Mouse (Mus musculus) gastrocnemius, postnatal 10 days (tissue): ENCODE results near the gene Vps25. TPM values are rescaled to one million over a fixed set of nuclear protein-coding genes. Genes with fewer than 3 reads are reported as not detected.
A peak's percentile ranks its signal among the peaks of the same experiment; 100 is the strongest.

ENCODE experiments used
- DNase-seq: peaks from one replicate; pipeline ENCODE4 v3.0.0; 2021; ENCODE audit warnings: mixed read lengths
- total RNA-seq, 2 experiments: library from RNA; stranded (reverse); gene quantifications; 2 replicates each; pipeline ENCODE4 v1.2.3; 2021

Gene Vps25
- total RNA-seq, 2 experiments from 2014 or later: 40.1 to 44.3 TPM

DNA sequence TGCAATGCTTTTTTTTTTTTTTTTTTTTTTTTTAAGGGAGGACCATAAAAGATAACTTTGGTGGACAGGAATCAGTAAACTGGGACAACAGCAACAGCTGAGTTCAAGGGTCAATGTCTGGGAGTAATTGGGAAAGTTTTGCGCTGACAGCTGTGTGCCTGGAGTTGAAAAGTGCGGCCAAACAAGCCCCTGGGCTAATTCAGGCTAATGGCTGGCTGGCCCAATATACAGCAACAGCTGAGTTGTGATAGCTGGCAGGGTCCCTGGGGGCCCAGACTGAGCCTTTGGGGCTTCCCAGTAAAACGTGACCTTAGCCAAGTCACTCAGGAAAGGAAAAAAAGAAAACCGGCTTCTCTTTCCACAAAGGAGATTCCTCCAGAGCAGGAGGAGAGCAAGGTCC, 8.4 kb upstream of the Vps25 start:
- peak; percentile 55 for DNase-seq

- peak; percentile 71 for DNase-seq
Observed at GRCm38 (mm10) chr11:101245855-101246701, 7.4 kb upstream of the Vps25 start, which contains the start of gene Ramp2. Ramp2 (plus strand) TSS chr11:101246028.

DNA sequence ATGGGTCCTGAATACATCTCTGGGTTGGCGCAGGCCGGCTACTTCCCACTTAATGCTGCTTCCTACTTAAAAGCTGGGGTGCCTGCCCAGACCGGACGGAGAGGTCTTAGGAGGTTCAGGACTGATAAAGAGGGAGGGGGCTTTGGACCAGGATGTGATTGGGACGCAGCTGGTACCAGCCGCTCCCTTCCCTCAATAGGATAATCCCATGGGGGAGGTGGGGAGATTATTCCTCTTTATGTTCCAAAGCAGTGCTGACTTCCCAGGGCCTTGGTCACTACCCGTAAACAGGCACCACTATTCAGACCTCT, 6.8 kb upstream of the Vps25 start:
- no peak for DNase-seq

DNA sequence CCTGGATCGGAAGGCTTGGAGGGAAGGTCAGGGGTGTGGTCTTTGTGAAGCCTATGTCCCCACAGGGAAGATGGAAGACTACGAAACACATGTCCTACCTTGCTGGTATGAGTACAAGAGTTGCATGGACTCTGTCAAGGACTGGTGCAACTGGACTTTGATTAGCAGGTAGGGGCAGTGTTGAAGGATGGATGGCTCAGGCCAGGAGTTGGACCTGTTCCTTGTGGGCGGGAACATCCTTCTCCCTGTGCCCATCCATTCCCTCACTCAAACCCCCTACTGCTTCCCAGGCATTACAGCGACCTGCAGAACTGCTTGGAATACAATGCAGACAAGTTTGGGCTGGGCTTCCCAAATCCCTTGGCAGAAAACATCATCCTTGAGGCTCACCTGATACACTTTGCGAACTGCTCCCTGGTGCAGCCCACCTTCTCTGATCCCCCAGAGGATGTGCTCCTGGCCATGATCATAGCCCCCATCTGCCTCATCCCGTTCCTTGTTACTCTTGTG, 5.9 kb upstream of the Vps25 start:
- no peak for DNase-seq

DNA sequence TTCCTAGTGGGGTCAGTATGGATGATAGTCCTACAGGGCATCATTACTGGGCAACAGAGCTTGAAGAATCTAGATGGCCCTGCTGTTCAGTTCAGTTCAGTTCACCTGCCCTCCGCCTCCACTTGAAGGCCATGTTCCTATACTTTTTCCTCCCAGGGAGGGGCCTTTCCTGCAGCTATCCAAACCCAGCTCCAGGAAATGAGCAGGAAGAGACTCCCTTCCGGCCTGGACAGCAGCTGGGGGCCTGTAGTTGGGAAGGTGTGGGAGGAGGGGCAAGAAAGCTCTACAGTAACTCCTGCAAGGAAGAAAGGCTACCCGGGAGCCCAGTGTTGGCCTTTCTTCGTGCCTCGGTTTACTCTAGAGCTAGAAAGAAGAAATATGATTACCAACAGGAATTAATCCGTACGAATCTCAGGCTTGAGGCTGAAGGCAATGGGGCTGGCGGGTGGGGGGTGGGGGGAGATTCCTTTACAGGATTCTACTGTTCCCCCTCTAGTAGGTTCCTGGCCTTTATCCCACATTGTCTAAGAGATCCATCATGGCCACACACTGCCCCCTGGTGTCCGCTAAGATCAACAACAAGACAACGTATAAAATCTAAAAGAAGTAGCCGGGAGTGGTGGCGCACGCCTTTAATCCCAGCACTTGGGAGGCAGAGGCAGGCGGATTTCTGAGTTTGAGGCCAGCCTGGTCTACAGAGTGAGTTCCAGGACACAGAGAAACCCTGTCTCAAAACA, 5.1 kb upstream of the Vps25 start:
- DNase-seq: peak; percentile 66

- no peak for DNase-seq
Observed at GRCm38 (mm10) chr11:101251031-101251430, 2.5 kb upstream of the Vps25 start.

DNA sequence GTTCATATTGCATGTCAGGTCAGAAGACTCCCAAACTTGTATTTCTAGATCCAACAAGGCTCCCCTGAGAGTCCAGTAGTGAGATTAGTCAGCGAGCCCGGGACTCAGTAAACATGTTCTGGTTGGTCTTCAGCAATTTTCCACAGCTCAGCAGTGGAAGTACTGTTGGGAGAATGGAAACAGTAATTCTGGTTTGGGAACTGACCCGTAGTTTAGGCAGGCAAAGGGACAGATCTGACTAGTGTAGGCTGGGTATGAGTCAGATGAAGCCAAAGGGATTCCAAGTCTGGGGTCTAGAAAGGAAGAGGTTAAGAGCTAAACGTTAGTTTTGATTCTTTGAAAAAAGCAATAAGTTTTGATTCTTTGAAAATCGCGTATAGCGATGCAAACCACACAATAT, 566 bp upstream of the Vps25 start:
- no peak for DNase-seq

DNA sequence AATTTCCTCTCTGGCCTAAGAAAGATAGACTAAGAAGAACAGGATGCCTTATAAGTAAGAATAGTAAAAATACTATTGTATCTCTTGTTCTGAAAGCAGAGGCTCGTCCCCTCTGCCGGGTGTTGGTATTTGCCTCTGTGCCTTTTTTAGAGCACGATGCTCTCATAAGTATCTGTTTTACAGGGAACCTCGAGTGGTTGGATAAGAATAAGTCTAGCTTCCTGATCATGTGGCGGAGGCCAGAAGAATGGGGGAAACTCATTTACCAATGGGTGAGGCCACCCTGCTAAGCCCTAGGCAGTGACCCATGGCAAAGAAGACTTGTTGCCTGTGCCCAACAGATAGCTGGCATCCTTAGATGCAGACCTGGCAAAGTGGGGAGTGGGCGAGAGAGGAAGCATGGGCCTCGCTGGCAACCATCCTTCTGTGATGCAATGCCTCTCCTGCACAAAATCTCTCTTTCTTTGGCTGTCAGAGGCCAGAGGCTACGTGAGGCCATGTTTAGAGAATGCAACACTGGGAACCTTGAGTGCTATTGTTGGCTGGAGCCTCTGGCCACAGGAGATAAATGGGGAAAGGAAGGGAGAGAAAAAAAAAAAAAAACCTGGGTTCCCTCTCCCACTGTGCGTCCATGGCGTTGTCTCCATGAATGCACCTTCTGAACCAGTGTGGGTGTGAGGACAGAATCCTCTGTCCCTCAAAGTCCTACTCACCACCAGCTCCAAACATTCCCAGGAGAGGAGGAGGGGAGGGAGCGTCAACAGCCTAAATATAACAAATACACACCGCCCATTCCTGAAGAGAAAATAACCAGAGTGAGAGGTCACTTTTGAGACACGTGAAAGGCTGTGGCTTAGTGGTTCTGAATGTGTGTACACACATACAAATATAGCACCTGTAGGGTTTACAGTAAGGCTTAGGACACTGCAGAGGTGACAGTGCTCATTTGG, 2.6 kb downstream of the Vps25 start:
- DNase-seq: no peak

DNA sequence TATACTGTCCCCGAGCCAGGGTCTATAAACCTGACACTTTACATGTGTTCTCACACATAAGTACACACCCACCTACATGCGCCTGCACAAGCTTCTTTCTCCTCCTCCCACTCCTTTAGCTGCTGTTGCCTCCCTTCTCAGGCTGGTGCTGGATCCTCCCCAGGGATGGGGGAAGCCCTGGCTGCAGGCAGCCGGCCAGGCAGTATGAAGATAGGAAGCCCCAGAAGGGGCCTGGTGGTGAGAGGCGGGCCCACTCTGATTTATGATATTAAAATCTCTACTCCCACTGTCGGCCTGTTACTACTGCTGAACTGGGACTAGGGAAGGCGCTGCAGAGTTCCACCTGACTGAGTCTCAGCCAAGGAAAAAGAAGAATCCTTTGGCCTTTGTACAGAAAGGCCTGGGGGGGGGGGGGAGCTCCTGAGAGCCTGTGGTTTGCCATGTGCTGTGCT, 5.8 kb downstream of the Vps25 start:
- no peak for DNase-seq

DNA sequence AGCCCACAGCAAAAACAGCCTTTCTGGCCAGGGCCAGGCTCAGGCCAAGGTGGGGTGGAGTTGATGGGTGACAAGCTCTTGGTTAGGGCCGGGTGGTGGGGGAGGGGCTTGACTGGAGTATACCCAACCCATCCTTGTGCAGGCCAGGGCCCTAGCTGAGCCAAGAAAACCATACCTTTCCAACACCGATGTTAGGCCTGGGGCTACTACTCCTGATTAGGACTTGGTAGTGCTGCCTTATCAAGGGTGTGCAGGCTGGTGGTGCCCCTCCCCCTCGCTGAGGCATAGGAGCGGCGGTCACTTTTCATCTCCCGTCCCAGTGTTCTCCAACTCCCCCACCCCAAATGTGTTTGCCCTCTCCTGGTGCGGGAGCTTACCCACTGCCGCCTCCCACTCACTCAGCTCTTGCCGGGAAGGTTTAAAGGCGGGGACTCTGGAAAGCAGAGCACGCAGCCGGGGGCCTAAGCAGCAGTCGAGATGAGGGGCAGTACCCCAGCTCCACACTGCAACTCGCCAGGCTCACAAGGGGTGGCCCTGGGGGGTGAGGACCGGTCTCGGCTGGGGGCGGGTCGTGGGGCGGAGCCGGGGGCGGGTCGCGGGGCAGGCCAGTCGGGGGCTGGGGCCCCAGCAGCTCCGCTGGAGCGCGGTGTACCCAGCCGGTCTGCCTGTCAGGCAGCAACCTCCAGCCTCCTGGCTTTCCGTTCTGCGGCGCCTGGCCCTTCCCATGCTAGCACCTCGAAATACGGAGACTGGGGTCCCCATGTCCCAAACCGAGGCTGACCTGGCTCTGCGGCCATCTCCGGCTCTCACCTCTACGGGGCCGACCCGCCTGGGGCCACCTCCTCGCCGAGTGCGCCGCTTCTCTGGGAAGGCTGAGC, 6.7 kb downstream of the Vps25 start, which contains the start of gene Wnk4:
Gene Wnk4, plus strand, starts transcription at position 620 of the 878 bp plus-strand sequence.
- DNase-seq: peak; percentile 53

- no peak for DNase-seq
Observed at GRCm38 (mm10) chr11:101260826-101261380, 7.4 kb downstream of the Vps25 start.

DNA sequence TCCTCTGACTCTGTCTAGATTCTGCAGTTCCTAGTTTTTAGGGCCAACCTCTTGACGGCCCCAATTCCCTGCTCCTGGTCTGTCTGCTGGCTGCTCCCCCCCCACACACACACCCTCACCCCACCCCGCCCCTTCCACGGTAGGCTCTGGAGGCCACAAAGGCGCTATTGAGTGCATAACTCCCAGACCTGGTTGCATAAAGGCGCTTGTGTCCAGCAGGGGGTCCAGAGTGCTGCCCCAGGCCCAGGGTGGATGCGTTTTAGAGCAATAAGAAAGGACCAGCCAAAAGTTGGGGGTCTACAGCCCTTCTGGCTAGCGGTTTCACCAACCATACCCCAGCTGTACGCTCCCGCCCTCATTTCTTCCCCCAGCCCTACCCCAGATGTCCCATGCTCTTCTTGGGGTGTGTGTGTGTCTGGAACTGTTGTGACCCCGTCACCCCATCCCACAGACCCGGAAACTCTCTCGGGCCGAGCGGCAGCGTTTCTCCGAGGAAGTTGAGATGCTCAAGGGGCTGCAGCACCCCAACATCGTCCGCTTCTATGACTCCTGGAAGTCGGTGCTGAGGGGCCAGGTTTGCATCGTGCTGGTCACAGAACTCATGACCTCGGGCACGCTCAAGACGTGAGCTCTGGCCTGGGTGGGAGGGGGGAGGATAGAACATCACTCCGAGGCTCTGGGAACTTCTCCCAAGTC, 8.9 kb downstream of the Vps25 start:
- DNase-seq: no peak

GRCm38 (mm10) chr11:101263138-101263988, 9.9 kb downstream of the Vps25 start:
- DNase-seq: no peak

DNA sequence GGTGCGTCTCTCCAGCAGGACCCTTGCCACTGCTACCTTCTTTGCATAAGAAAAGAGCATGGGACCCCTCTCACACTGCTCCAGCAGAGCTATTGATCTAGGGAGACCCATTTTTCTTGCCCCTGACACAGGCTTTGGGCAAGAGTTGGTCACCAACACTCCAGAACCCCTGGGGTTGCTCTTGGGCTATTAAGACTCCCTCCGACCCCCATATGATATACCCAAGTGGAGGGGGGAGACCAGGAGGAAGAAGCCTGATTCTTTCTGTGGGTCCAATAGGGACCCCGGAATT, 10.4 kb downstream of the Vps25 start:
- no peak for DNase-seq

GRCm38 (mm10) chr11:101264954-101265471, 11.5 kb downstream of the Vps25 start:
- no peak for DNase-seq

- DNase-seq: no peak
Observed at GRCm38 (mm10) chr11:101265906-101266305, 12.4 kb downstream of the Vps25 start.

- DNase-seq: no peak
Observed at GRCm38 (mm10) chr11:101269577-101270116, 16.1 kb downstream of the Vps25 start.

DNA sequence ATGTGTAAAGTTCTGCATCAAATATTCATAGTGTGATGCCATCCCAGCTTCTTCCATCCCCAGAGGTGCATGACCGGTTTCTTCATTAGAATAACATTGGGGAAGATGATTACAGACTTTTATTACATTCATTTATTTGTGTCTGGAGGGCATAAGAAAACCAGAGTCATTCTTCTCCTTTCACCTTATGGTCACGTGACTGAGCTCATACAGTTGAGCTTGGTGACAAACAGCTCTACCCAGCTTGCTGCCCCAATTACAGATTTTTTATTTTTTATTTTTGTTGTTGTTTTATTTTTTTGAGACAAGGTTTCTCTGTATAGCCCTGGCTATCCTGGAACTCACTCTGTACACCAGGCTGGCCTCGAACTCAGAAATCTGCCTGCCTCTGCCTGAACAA, 18.9 kb downstream of the Vps25 start:
- DNase-seq: no peak

DNA sequence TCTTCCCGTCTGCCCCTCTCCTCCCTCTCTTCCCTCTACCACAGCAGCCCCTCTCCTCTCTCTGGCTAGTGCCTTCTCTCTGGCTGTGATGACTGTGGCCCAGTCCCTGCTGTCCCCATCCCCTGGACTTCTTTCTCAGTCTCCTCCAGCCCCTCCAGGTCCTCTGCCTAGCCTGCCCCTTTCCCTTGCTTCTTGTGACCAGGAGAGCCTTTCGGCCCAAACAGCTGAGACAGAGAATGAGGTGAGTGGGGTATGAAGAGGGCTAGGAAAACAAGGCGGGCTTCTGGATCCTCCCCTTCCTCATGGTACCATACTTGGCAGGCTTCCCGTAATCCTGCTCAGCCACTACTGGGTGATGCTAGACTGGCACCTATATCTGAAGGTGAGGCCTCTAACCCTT, 21.8 kb downstream of the Vps25 start:
- no peak for DNase-seq
